Mouse (Mus musculus): ENCODE results near the gene Ticam1. TPM values are rescaled to one million over a fixed set of nuclear protein-coding genes. Genes with fewer than 3 reads are reported as not detected.

The Ticam1 gene
- polyA plus RNA-seq (2014; fragmentation: Nextera tagmentation; extraction: Ambion mirVana), result 1.5 and 2.2 TPM in 2 replicates

- H3K4me1 ChIP-seq (ENCODE audit: control insufficient read depth, insufficient read depth, low read length), result no peaks in the 10 kb centered on the region; the same call in 1 of the 2 replicates
- no peak within 1 kb of the TSS for H3K27ac ChIP-seq (ENCODE audit: low read depth, low read length)
- peak within 1 kb of the TSS; percentile 62 for H3K4me2 ChIP-seq (ENCODE audit: low read length)
- peak; percentile 88 for ATAC-seq
- WGBS, result 8% methylated on average over 16 of the region's 21 CpGs
- H3K4me3 ChIP-seq (ENCODE audit: low read depth, low read length), result peak within 1 kb of the TSS; percentile 35
- H3K9me3 ChIP-seq (replicated peaks; ENCODE audit: control insufficient read depth, low read length), result no peaks in the 10 kb centered on the region
- no peaks in the 10 kb centered on the region for H3K27me3 ChIP-seq (replicated peaks; ENCODE audit: control insufficient read depth, insufficient read depth, low read length)
- no peaks in the 10 kb centered on the region for H3K36me3 ChIP-seq (ENCODE audit: control insufficient read depth, insufficient read depth, low read length)
- peak within 1 kb of the TSS; percentile 67 for H3K9ac ChIP-seq (ENCODE audit: low read length)
- DNase-seq (ENCODE audit: low spot score), result peak; percentile 84
Measured at GRCm38 (mm10) chr17:56276643-56277566, at the start of gene Ticam1. Gene Ticam1 (minus strand): TSS chr17:56276786.

- H3K9me3 ChIP-seq (replicated peaks; ENCODE audit: control insufficient read depth, low read length), result no peaks in the 10 kb centered on the region
- peaks cover 14% of the 10 kb centered on the region for H3K4me1 ChIP-seq (ENCODE audit: control insufficient read depth, insufficient read depth, low read length)
- H3K36me3 ChIP-seq (ENCODE audit: control insufficient read depth, insufficient read depth, low read length), result peaks cover 12% of the 10 kb centered on the region; the same call in 1 of the 2 replicates
- WGBS, result under 1% methylated on average over 56 of the region's 57 CpGs
- H3K27ac ChIP-seq (ENCODE audit: low read depth, low read length), result peak within 1 kb of the TSS; percentile 96
- DNase-seq (ENCODE audit: low spot score) (peak; percentile 100), ATAC-seq (peak; percentile 100)
- H3K4me2 ChIP-seq (ENCODE audit: low read length), result peak within 1 kb of the TSS; percentile 84
- peak within 1 kb of the TSS; percentile 89 for H3K4me3 ChIP-seq (ENCODE audit: low read depth, low read length)
- peak within 1 kb of the TSS; percentile 93 for H3K9ac ChIP-seq (ENCODE audit: low read length)
- H3K27me3 ChIP-seq (replicated peaks; ENCODE audit: control insufficient read depth, insufficient read depth, low read length), result no peaks in the 10 kb centered on the region
Measured at GRCm38 (mm10) chr17:56325450-56326152, 49.0 kb upstream of the Ticam1 start, which contains the start of gene Kdm4b. Gene Kdm4b (plus strand): TSS chr17:56326062.

DNA sequence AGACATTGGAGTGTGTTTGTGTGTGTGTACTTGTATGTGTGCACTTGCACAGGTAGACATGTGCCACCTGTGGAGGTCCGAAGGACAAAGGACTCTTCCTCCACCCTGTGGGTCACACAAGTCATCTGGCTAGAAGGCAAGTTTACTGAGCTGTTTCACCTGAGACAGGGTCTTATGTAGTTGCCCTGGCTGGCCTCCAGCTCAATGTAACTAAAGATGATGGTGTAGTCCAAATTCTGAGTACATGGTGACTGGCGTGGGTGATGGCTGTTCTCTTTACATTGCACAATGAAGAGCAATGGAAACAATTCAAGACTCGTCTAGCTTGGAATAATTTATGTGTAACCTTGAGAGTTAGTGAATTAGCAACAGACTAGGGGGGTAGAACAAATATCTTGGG is 47.8 kb upstream of the Ticam1 start:
- Histone ChIP-seq H3K4me1 (ENCODE audit: control insufficient read depth, insufficient read depth, low read length) (peaks cover 14% of the 10 kb centered on the region), H3K27ac (ENCODE audit: low read depth, low read length) (no peak overlapping the region), H3K4me2 (ENCODE audit: low read length) (no peak overlapping the region), H3K4me3 (ENCODE audit: low read depth, low read length) (no peak overlapping the region), H3K36me3 (ENCODE audit: control insufficient read depth, insufficient read depth, low read length) (peaks cover 20% of the 10 kb centered on the region; the same call in 1 of the 2 replicates), H3K27me3 (replicated peaks; ENCODE audit: control insufficient read depth, insufficient read depth, low read length) (no peaks in the 10 kb centered on the region), H3K9ac (ENCODE audit: low read length) (no peak overlapping the region), H3K9me3 (replicated peaks; ENCODE audit: control insufficient read depth, low read length) (no peaks in the 10 kb centered on the region)
- WGBS, result 69% methylated on average over 3 of the region's 3 CpGs
- ATAC-seq (no peak), DNase-seq (ENCODE audit: low spot score) (no peak)

DNA sequence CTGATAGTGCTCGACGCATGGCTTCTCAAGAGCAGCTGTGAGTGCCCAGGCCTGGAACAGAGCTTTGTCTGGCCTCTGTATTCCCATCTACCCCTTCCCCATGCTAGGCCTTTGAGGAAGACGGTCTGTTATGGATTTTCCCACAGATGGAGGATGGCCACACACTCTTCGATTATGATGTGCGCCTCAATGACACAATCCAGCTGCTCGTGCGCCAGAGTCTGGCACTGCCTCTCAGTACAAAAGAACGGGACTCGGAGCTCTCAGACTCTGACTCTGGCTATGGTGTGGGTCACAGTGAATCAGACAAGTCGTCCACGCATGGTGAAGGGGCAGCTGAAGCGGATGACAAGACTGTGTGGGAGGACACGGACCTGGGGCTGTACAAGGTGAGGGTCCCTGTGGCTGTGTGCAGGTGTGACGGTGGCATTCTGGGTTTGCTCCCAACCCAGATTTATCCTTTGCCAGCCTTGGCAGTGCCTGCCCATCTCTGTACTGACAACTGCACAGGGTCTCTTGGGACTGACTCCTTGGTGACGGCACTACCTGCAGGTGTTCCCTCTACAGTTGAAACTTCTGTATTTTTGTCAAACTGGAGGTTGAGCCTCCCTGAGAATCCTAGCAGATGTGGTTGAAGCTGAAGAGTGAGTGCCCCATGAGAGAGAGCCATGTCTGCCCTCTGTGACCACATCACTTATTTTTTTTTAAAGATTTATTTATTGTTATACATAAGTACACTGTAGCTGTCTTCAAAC is 32.8 kb upstream of the Ticam1 start:
- H3K9ac ChIP-seq (ENCODE audit: low read length), result no peak overlapping the region
- H3K4me3 ChIP-seq (ENCODE audit: low read depth, low read length), result no peak overlapping the region
- peaks cover 69% of the 10 kb centered on the region for H3K36me3 ChIP-seq (ENCODE audit: control insufficient read depth, insufficient read depth, low read length)
- no peaks in the 10 kb centered on the region for H3K9me3 ChIP-seq (replicated peaks; ENCODE audit: control insufficient read depth, low read length)
- no peak overlapping the region for H3K27ac ChIP-seq (ENCODE audit: low read depth, low read length)
- 88% methylated on average over 15 of the region's 15 CpGs for WGBS
- no peaks in the 10 kb centered on the region for H3K27me3 ChIP-seq (replicated peaks; ENCODE audit: control insufficient read depth, insufficient read depth, low read length)
- no peak for ATAC-seq
- no peak for DNase-seq (ENCODE audit: low spot score)
- H3K4me1 ChIP-seq (ENCODE audit: control insufficient read depth, insufficient read depth, low read length), result peaks cover 13% of the 10 kb centered on the region
- H3K4me2 ChIP-seq (ENCODE audit: low read length), result no peak overlapping the region

- no peak overlapping the region for H3K4me3 ChIP-seq (ENCODE audit: low read depth, low read length)
Measured at GRCm38 (mm10) chr17:56308088-56308487, 31.5 kb upstream of the Ticam1 start.

GRCm38 (mm10) chr17:56305826-56306225 is 29.2 kb upstream of the Ticam1 start:
- Histone ChIP-seq H3K36me3 (ENCODE audit: control insufficient read depth, insufficient read depth, low read length) (peaks cover 37% of the 10 kb centered on the region), H3K4me3 (ENCODE audit: low read depth, low read length) (no peak overlapping the region), H3K27ac (ENCODE audit: low read depth, low read length) (no peak overlapping the region), H3K4me1 (ENCODE audit: control insufficient read depth, insufficient read depth, low read length) (peaks cover 24% of the 10 kb centered on the region), H3K4me2 (ENCODE audit: low read length) (peak overlapping the region; percentile 88; the same call in 1 of the 2 replicates), H3K9me3 (replicated peaks; ENCODE audit: control insufficient read depth, low read length) (no peaks in the 10 kb centered on the region), H3K27me3 (replicated peaks; ENCODE audit: control insufficient read depth, insufficient read depth, low read length) (no peaks in the 10 kb centered on the region), H3K9ac (ENCODE audit: low read length) (0 out of 2 replicates have a peak overlapping the region, but pooled peaks have one; percentile 69)
- WGBS, result 53% methylated on average over 8 of the region's 8 CpGs
- ATAC-seq, result no peak
- no peak for DNase-seq (ENCODE audit: low spot score)

More at GRCm38 (mm10) chr17:56308088-56308487, 31.5 kb upstream of the Ticam1 start:
- Histone ChIP-seq H3K4me2 (ENCODE audit: low read length) (no peak overlapping the region), H3K9me3 (replicated peaks; ENCODE audit: control insufficient read depth, low read length) (no peaks in the 10 kb centered on the region), H3K27me3 (replicated peaks; ENCODE audit: control insufficient read depth, insufficient read depth, low read length) (no peaks in the 10 kb centered on the region), H3K27ac (ENCODE audit: low read depth, low read length) (no peak overlapping the region), H3K4me1 (ENCODE audit: control insufficient read depth, insufficient read depth, low read length) (peaks cover 19% of the 10 kb centered on the region), H3K9ac (ENCODE audit: low read length) (0 out of 2 replicates have a peak overlapping the region, but pooled peaks have one; percentile 25), H3K36me3 (ENCODE audit: control insufficient read depth, insufficient read depth, low read length) (peaks cover 57% of the 10 kb centered on the region)
- DNase-seq (ENCODE audit: low spot score), result no peak
- no peak for ATAC-seq
- 84% methylated on average over 6 of the region's 6 CpGs for WGBS

- WGBS, result 29% methylated on average over 9 of the region's 9 CpGs
- no peak overlapping the region for H3K27ac ChIP-seq (ENCODE audit: low read depth, low read length)
- no peaks in the 10 kb centered on the region for H3K27me3 ChIP-seq (replicated peaks; ENCODE audit: control insufficient read depth, insufficient read depth, low read length)
- peaks cover 31% of the 10 kb centered on the region for H3K36me3 ChIP-seq (ENCODE audit: control insufficient read depth, insufficient read depth, low read length)
- DNase-seq (ENCODE audit: low spot score) (no peak), ATAC-seq (no peak)
- peak overlapping the region; percentile 76 for H3K4me3 ChIP-seq (ENCODE audit: low read depth, low read length)
- peak overlapping the region; percentile 88 for H3K4me2 ChIP-seq (ENCODE audit: low read length)
- peak overlapping the region; percentile 69 for H3K9ac ChIP-seq (ENCODE audit: low read length)
- H3K9me3 ChIP-seq (replicated peaks; ENCODE audit: control insufficient read depth, low read length), result no peaks in the 10 kb centered on the region
- H3K4me1 ChIP-seq (ENCODE audit: control insufficient read depth, insufficient read depth, low read length), result peaks cover 24% of the 10 kb centered on the region
Measured at GRCm38 (mm10) chr17:56305156-56305555, 28.6 kb upstream of the Ticam1 start.

DNA sequence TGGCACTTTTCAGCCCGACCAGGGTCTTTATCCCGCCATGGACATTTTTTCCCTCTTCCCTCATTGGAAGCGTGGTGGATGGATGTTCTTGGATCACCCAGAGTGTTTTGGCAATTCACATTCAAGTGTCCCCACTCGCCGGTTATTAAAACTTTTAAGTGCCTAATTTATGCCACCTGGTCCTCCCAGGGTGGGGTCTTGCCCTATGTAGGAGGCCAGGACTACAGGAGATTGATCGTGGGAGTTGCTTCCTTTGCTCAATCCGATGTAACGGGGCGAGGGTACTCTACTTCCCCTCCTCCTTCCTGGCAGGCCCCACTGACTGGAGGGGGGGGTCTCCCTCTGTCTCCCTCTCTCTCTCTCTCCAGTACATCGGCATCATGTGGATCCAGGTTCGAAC is 28.1 kb upstream of the Ticam1 start:
- ATAC-seq, result no peak
- DNase-seq (ENCODE audit: low spot score), result no peak

More for the DNA sequence above, 28.1 kb upstream of the Ticam1 start:
- no peak overlapping the region for H3K27ac ChIP-seq (ENCODE audit: low read depth, low read length)
- peak overlapping the region; percentile 88 for H3K4me2 ChIP-seq (ENCODE audit: low read length)
- peaks cover 24% of the 10 kb centered on the region for H3K4me1 ChIP-seq (ENCODE audit: control insufficient read depth, insufficient read depth, low read length)
- H3K4me3 ChIP-seq (ENCODE audit: low read depth, low read length), result peak overlapping the region; percentile 76
- 18% methylated on average over 11 of the region's 11 CpGs for WGBS
- H3K36me3 ChIP-seq (ENCODE audit: control insufficient read depth, insufficient read depth, low read length), result peaks cover 28% of the 10 kb centered on the region
- no peaks in the 10 kb centered on the region for H3K9me3 ChIP-seq (replicated peaks; ENCODE audit: control insufficient read depth, low read length)
- H3K27me3 ChIP-seq (replicated peaks; ENCODE audit: control insufficient read depth, insufficient read depth, low read length), result no peaks in the 10 kb centered on the region
- H3K9ac ChIP-seq (ENCODE audit: low read length), result peak overlapping the region; percentile 69

Measured in forebrain, embryonic 14.5 days (tissue).